Mouse (Mus musculus) kidney, adult 2 months (tissue): Measurements from ENCODE around the gene Alkbh4.
A peak's percentile ranks its signal among the peaks of the same experiment; 100 is the strongest.

Experiments used
- CTCF ChIP-seq: fragments of 200-500 bp; conservative IDR thresholded peaks from 2 replicates; pipeline ENCODE4 v1.5.1; 2011; ENCODE audit warnings: low read depth, mild to moderate bottlenecking, control low read depth, low read length, moderate library complexity, mixed read lengths; ENCODE audit not compliant: insufficient read depth, insufficient read length
- POLR2A ChIP-seq: fragments of 200-500 bp; IDR thresholded peaks from one replicate; pipeline ENCODE4 v1.6.1; 2011; ENCODE audit warnings: low read depth, low read length, control low read depth

DNA sequence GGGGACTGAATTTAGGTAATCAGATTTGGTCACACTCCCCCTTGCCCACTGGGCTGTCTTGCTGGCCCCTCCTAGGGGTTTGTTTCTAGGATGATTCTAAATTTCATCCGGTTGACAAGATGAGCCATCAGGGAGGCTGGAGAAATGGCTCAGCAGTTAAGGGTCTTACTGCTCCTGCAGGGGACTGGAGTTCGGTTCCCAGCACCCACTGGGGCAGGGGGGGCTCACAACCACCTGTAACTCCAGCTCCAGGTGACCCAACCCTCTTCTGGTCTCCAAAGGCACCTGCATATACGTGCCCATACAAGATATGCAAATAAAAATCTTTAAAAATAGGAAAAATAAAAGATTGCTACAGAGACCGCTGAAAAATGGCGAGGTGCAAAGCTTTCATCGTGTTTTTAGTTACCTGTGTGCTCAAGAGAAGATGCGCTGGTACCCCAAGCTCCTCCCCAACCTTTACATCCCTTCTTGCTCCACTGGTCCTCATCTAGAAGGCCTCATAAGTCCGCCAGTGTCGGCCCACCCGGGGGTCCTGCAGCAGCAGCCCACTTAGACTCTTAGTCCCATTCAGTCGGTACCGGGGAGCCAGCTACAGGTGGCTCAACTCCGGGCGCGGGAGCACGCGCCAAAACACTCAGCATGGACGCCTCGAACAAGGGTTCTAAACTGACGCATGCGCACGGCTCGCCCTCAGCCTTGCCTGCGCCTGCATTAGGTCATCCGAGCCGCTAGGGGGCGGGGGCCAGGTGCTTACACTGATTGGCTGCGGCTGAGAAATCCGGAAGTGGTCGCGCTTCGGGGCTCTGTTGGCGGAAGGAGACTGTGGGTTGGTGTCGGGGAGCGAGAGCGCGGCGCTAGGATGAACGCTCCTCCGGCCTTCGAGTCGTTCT is 19.8 kb upstream of the Alkbh4 start, which contains the start of gene Polr2j:
- TF ChIP-seq POLR2A (peak; percentile 80), CTCF (peak; percentile 88)
